Mouse (Mus musculus) CD8-positive naive resting alpha-beta T cell, adult 57 days (primary cell): Measurements from ENCODE around the gene Prss58. TPM values are rescaled to one million over a fixed set of nuclear protein-coding genes. Genes with fewer than 3 reads are reported as not detected.

Experiments used
- total RNA-seq: library from RNA; stranded (reverse); gene quantifications from one replicate; pipeline ENCODE4 v1.2.4, GENCODE M21; 2023

The Prss58 gene
- not detected for total RNA-seq

GRCm38 (mm10) chr6:40900287-40900686 lies at the start of gene Prss58:
Prss58 (minus strand) TSS chr6:40900387.

GRCm38 (mm10) chr6:40940457-40940856 lies 40.3 kb upstream of the Prss58 start, which contains the start of gene 1700074P13Rik:
1700074P13Rik (minus strand) TSS chr6:40940557.

GRCm38 (mm10) chr6:40887394-40887793 lies 12.8 kb downstream of the Prss58 start, which contains the start of gene Moxd2:
Moxd2 (minus strand) TSS chr6:40887494.

Other genes with a start within 250 kb of the Prss58 start
- gene Moxd2, start 12.9 kb downstream of the Prss58 start, total RNA-seq, result not detected
- gene 1700074P13Rik, start 40.2 kb upstream of the Prss58 start, total RNA-seq, result not detected
- not detected for gene Gm4744, start 51.5 kb upstream of the Prss58 start, total RNA-seq
- gene 1810009J06Rik, start 64.4 kb upstream of the Prss58 start, total RNA-seq, result not detected
- not detected for gene Gm2663, start 99.1 kb upstream of the Prss58 start, total RNA-seq
- gene 2210010C04Rik, start 135.1 kb upstream of the Prss58 start, total RNA-seq, result 5.6 TPM